Mouse (Mus musculus): ENCODE measurements around the gene Gm5926.
"Not testable (repeated sequence)": the region's sequence is repeated elsewhere in the genome, so short reads cannot be mapped to it uniquely, and the experiment has no call there.

The Gm5926 gene

DNA sequence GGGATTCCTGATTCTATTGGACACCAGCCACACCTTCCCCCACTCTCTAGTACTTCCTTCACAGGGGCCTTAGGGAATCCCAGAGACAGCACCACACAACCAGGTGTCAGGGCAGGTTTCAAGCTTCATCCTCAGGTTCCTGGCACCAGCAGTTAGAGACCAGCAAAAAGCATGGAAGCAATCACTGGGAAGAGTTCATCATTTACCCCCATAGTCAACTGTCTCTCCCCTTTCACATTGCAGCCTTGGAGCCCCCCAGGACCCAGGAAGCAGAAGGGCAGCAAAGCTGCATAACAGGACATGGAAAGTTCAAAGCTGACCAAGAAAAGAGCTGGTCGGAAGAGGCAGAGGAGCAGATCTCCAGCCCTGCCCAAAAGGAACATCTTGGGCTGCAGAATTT lies at the start of gene Gm5926:
Gene Gm5926 (plus strand): TSS at position 301 of the 400 bp plus-strand sequence.
- DNase-seq (ENCODE audit: low spot score) = not testable (repeated sequence)

DNA sequence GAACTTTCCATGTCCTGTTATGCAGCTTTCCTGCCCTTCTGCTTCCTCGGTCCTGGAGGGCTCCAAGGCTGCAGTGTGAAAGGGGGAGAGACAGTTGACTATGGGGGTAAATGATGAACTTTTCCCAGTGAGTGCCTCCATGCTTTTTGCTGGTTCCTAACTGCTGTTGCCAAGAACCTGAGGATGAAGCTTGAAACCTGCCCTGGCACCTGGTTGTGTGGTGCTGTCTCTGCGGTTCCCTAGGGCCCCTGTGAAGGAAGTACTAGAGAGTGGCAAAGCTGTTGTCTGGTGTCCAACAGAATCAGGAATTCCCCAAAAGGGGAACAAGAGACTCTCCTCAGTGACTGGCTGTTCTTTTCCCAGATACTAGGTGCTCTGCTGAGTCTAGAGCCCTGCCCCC lies 49.5 kb upstream of the Gm5926 start:
- not testable (repeated sequence) for DNase-seq (ENCODE audit: low spot score)

DNA sequence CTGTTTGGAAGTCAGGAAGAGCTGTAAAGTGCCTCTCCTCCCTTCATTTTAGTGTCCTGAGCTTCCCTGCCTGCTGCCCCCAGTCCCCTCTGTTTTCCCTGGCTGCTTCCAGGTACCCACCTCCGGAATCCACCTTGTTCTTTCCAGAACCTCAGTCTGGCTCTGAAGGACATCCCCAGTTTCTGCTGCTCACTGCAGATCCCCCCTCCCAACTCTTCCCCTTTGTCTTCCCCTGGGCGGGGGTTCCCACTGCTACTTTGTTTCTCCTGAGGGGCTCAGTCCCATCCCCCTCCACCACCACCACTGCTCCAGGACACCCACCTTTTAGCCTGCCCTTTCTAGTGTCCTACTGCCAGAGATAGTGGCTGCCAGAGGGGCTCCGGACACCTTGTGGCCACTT lies 49.1 kb upstream of the Gm5926 start:
- DNase-seq (ENCODE audit: low spot score) = not testable (repeated sequence)

All from layer of hippocampus, adult 11-12 months (tissue).